Mouse (Mus musculus) cortical plate, adult 2 months (tissue): Measurements from ENCODE around the gene Scgb1c1. TPM values are rescaled to one million over a fixed set of nuclear protein-coding genes. Genes with fewer than 3 reads are reported as not detected.

ENCODE experiments used
- H3K27ac ChIP-seq: fragments of 200-500 bp; 2 replicates; pipeline ENCODE4 v1.5.1; 2012; ENCODE audit warnings: low read length, control low read depth, inconsistent platforms; ENCODE audit not compliant: insufficient read depth
- H3K4me1 ChIP-seq: fragments of 200-500 bp; 2 replicates; pipeline ENCODE4 v1.6.1; 2011; ENCODE audit warnings: low read length; ENCODE audit not compliant: control insufficient read depth, insufficient read depth
- H3K4me3 ChIP-seq: fragments of 200-500 bp; 2 replicates; pipeline ENCODE4 v1.5.1; 2011; ENCODE audit warnings: mild to moderate bottlenecking, low read length, control low read depth; ENCODE audit not compliant: insufficient read depth
- CTCF ChIP-seq: fragments of 200-500 bp; IDR thresholded peaks from 2 replicates; pipeline ENCODE4 v1.5.1; 2011; ENCODE audit warnings: mild to moderate bottlenecking, control low read depth, low read length; ENCODE audit not compliant: insufficient read depth; ENCODE audit errors: extremely low read depth
- POLR2A ChIP-seq: fragments of 200-500 bp; IDR thresholded peaks from 2 replicates; pipeline ENCODE4 v1.6.1; 2011; ENCODE audit warnings: mild to moderate bottlenecking, low read length, control low read depth; ENCODE audit not compliant: insufficient read depth; ENCODE audit errors: extremely low read depth
- polyA plus RNA-seq: library from polyadenylated mRNA; depleted of rRNA; stranded (reverse); fragments of >200 nt; gene quantifications from 2 replicates; pipeline ENCODE4 v1.2.3, GENCODE M21; 2012; rRNA removed

The Scgb1c1 gene
- polyA plus RNA-seq: not detected in 2 replicates

DNA sequence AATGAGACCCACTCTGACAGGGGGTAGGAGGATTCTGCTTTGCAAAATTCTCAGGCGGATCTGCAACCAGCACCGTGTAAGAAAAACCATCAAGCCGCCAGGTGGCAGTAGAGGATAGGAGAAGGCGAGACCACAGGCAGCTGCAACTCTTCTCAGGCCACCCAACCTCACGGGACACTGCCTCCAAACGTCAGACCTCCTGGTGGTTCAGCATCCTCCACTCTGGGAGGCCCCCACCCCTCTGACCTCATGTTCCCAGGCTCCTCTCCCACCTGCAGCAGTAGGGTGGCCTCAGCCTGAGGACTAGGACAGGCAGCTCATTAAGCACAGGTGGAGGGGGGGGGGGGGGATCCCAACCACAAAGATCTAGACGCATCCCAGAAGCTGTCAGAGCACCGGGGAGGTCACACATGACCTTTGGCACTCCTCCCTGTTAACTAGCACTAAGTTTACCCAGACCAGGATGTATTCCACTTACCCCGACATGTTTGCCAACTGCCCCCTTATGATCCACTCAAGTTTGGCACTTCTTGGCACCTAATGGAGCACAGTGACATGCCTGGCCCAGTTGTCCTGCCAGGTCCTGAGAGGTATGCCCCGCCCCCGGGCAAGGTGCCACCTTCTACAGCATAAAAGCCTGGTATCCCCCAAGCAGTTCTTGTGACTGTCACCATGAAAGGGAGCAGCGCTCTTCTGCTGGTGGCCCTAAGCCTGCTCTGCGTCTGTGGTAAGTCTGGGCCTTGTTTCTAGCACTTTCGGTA lies at the start of gene Scgb1c1:
Gene Scgb1c1 (plus strand): TSS at position 643 of the 761 bp plus-strand sequence.
- no peak within 1 kb of the TSS for H3K27ac ChIP-seq
- H3K4me1 ChIP-seq: no peaks in the 10 kb centered on the region
- H3K4me3 ChIP-seq: no peak within 1 kb of the TSS
- no peak for TF ChIP-seq POLR2A
- TF ChIP-seq CTCF: peak; percentile 89

GRCm38 (mm10) chr7:140797619-140798018 lies 47.7 kb upstream of the Scgb1c1 start:
- Histone ChIP-seq H3K4me1 (no peaks in the 10 kb centered on the region), H3K27ac (no peak overlapping the region), H3K4me3 (no peak overlapping the region)
- TF ChIP-seq CTCF (no peak), POLR2A (no peak)

GRCm38 (mm10) chr7:140798212-140798611 lies 47.1 kb upstream of the Scgb1c1 start:
- Histone ChIP-seq H3K4me3 (no peak overlapping the region), H3K4me1 (no peaks in the 10 kb centered on the region), H3K27ac (no peak overlapping the region)
- TF ChIP-seq POLR2A (no peak), CTCF (no peak)

GRCm38 (mm10) chr7:140802629-140803028 lies 42.7 kb upstream of the Scgb1c1 start:
- no peak for TF ChIP-seq POLR2A
- TF ChIP-seq CTCF: no peak
- no peak overlapping the region for H3K27ac ChIP-seq
- H3K4me1 ChIP-seq: no peaks in the 10 kb centered on the region
- H3K4me3 ChIP-seq: no peak overlapping the region

GRCm38 (mm10) chr7:140805704-140806103 lies 39.6 kb upstream of the Scgb1c1 start:
- Histone ChIP-seq H3K4me3 (no peak overlapping the region), H3K27ac (no peak overlapping the region), H3K4me1 (no peaks in the 10 kb centered on the region)
- TF ChIP-seq CTCF (peak; percentile 80), POLR2A (no peak)

DNA sequence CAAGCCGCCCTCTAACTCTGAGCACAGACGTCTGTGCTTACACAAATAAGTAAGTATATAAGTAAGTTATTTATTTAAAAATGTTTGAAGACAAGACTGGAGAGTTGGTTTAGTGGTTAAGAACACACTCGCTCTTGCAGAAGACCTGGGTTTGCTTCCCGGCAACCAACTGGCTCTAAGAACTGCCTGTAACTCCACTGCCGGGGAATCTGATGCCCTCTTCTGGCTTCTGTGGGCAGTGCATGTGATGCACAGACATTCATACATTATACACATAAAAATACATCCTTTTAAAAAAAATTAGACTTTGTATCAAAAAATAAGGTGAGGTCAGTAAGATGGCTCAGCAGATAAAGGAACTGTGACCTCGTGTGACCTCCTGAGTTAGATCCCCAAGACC lies 34.9 kb upstream of the Scgb1c1 start:
- Histone ChIP-seq H3K4me3 (no peak overlapping the region), H3K4me1 (no peaks in the 10 kb centered on the region; the same call in 1 of the 2 replicates), H3K27ac (no peak overlapping the region)
- TF ChIP-seq POLR2A (no peak), CTCF (peak; percentile 16; the same call in 1 of the 2 replicates)

DNA sequence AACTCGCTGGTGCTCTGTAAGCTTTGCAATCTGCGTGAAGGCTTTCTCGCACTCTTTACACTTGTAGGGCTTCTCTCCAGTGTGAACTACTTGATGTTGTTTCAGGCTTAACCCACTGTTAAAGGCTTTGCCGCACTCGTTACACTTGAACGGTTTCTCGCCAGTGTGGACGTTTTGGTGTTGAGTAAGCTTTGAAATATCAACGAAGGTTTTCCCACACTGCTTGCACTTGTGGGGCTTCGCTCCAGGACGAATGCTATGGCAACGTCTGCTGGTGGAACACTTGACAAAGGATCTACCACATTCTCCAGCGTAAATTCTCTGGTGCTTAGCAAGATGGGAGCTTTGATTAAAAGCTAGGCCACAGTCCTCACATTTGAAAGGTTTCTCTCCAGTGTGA lies 33.6 kb upstream of the Scgb1c1 start:
- Histone ChIP-seq H3K4me3 (no peak overlapping the region), H3K4me1 (no peaks in the 10 kb centered on the region; the same call in 1 of the 2 replicates), H3K27ac (no peak overlapping the region)
- no peak for TF ChIP-seq POLR2A
- no peak for TF ChIP-seq CTCF

DNA sequence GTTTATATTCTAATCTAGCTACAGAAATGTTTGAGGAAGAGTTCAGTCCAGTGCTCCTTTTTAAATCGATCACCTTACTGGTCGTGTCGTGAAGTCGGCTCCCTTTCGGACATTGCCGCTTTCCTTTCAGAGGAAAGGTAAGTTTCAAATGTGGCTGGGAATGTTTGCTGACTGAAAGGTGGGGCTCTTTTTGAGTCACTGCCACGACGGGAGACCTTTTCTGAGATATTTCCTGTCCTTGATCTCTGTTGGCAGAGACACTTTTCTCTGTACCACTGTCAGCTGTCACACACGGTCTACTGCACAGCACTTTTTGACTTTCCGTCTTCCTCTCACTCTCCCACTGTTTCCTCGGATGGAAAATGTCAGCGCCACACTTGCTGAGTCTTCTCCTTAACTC lies 32.5 kb upstream of the Scgb1c1 start:
- TF ChIP-seq POLR2A: no peak
- TF ChIP-seq CTCF: no peak
- H3K4me3 ChIP-seq: no peak overlapping the region
- no peak overlapping the region for H3K27ac ChIP-seq
- peaks cover 1% of the 10 kb centered on the region for H3K4me1 ChIP-seq

- H3K27ac ChIP-seq: no peak overlapping the region
- TF ChIP-seq CTCF (no peak), POLR2A (no peak)
- no peak overlapping the region for H3K4me3 ChIP-seq
These were observed 25.2 kb upstream of the Scgb1c1 start for GRCm38 (mm10) chr7:140820173-140820572.

GRCm38 (mm10) chr7:140821305-140821652 lies 24.1 kb upstream of the Scgb1c1 start:
- TF ChIP-seq CTCF: no peak
- TF ChIP-seq POLR2A: no peak
- peak overlapping the region; percentile 57; the same call in 1 of the 2 replicates for H3K27ac ChIP-seq
- H3K4me1 ChIP-seq: peaks cover 3% of the 10 kb centered on the region
- H3K4me3 ChIP-seq: peak overlapping the region; percentile 61

More at GRCm38 (mm10) chr7:140820173-140820572, 25.2 kb upstream of the Scgb1c1 start:
- peaks cover 3% of the 10 kb centered on the region for H3K4me1 ChIP-seq
